Mouse (Mus musculus) c-Kit-positive CD71-negative TER-119-negative erythroid progenitor cells, embryonic 14.5 days (primary cell): ENCODE data around the gene Cel.
"Not testable (repeated sequence)": the region's sequence is repeated elsewhere in the genome, so short reads cannot be mapped to it uniquely, and the experiment has no call there.

Experiments used
- DNase-seq: peaks from one replicate; pipeline ENCODE4 v3.0.0-alpha.2; 2013; ENCODE audit warnings: low read depth

Cel gene

DNA sequence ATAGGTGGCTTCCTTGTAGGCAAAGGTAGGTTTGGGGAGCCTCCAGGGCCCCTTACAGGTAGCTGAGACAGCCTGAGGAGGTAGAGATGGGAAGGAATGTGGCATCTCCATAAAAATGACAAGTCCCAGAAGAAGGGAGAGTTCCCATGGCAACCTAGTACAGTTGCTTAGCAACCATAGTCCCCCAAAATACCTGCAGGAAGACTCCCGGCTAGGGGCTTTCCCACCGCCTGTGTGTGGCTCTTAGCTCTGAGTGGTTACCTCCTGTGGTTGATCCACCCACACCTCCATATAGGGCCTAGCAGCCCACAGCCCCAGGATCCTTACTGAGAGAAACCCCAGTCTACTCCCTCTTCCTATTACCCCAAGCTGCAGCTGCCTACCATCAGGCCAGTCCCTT is 45.0 kb downstream of the Cel start:
- no peak for DNase-seq

DNA sequence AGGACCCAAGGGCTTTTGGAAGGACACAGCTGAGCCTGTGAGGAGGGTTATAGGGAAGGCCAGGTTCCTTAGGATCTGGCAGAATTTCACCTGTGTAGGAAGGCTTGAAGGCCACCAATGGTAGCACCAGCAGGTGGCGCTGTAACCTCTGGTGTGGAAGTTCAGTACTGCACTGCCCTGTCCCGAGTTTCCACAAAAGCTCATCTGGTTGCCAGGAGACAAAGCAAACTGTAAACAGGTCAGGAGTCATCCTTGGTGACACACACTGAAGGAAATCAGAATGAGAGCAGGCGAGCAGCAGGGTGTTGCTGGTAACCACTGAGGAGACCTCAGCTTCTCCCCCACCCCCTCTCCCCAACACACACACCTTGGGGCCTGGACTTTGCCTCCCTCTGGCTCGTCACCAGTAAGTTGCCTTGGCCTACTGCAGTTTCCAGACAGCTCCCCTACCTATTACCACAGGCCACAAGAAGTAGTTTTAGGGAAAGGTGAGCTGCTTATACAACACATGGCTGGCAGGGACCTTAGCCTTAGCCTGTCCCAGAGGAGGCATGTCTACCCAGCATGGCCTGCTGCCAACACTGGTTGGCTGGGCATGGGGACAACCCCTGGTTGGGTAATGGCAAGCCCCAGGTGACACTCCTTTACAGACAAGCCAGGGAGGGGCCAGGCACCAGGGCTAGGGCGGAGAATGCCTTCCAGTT is 45.8 kb downstream of the Cel start:
- peak; percentile 92 for DNase-seq

DNA sequence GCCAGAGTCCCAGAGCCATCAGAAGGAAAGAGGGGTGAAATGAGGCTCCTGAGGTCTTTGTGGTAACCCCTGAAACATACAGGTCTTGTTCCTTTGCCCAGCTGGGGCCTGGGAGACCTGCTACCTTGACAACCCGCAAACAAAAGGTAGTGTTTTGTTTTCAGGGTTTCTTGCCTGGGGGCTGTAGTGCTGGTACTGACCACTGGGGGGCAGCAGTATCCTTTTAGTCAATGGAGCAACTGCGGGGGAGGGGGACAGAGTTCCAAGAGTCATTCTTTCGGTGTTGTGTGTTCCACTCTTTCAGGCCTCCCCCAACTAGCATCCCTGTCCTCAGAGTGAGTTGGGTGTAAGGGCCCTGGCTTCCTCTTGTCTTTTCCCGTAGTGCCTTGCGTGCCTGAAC is 48.7 kb downstream of the Cel start:
- DNase-seq = peak; percentile 90

DNA sequence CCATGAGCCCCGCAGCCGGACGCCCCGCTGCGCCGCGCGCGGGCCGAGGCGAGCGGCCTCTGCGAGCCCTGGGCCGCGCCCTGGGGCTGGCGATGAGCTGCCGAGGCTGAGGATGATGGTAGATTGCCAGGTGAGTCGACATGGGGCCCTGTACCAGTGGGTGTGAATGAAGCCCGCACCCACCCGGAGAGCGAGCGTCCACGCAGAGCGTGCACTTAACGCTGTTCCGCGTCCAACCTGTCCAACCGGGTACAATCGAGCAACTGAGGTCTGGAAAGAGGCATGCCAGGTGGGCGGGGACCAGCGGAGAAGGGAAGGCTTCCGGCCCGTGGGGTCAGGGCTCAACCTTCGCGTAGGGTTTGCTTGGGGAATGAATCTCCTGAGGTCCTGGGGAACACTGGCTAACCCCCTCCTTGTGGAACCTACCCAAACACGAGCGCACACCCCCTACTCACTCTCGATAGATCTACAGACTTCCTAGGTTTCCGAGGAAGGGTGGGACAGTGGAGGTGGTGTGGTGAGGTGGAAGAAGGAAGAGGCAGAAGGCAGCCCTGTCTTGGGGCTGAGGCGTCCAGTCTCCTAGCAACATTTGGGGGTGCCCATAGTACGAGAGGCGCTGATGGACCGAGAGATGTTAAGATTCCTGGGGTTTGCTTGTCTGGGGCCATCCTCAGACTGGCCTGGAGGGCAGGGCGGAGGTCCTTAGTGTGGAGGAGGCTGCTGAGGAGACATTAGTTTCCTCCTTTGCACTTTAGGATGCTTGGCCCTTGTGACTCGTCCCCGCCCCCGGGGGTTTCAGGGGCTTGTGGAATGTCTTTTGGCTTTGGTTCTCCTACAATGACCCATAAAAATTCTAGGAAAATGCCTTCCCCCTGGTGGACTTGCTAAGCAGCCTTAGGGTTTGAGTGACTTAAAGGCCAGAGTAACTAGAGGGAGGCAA is 49.5 kb downstream of the Cel start:
- DNase-seq = no peak

DNA sequence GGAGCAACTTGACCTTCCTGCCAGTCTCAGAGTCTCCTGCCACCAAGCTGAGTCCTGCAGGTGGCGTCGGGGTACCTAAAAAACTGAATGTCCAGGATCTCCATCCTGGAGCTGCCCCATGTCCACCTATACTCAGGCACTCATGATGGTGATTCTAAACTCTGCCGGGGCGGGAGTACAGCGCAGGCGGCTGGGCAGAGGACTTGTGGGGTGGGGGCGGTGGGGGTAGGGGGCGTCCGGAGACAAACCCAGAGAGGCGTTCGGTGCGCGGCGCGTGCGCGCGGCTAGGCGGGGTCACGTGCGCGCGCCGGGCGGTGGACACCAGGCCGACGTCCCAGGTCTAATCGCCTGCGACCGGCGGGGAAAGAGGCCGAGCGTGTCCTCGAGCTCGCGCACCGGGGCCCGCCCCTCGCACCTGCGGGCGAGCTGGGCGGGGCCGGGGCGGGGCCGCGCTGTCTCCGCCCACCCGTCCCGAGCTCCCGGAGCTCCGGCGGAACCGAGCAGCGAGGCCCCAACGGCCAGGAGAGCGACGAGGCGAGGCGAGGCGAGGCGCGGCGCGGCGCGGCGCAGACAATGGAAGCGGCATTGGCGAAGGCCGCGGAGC is 50.3 kb downstream of the Cel start, which contains the start of gene Ralgds:
TSS of gene Ralgds (plus strand) at position 328 of the 604 bp plus-strand sequence.
- no peak for DNase-seq

DNA sequence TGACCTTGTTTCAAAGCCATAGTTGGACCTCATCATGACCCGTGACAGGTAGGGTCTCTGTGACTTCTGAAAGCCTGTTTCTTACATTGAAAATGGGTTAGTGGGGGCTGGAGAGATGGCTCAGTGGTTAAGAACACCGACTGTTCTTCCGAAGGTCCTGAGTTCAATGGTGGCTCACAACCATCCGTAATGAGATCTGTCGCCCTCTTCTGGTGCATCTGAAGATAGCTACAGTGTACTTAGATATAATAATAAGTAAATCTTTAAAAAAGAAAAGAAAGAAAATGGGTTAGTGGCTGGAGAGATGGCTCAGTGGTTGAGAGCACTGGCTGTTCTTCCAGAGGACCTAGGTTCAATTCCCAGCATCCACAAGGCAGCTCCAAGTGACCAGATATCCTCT is 51.6 kb downstream of the Cel start:
- DNase-seq = not testable (repeated sequence)

DNA sequence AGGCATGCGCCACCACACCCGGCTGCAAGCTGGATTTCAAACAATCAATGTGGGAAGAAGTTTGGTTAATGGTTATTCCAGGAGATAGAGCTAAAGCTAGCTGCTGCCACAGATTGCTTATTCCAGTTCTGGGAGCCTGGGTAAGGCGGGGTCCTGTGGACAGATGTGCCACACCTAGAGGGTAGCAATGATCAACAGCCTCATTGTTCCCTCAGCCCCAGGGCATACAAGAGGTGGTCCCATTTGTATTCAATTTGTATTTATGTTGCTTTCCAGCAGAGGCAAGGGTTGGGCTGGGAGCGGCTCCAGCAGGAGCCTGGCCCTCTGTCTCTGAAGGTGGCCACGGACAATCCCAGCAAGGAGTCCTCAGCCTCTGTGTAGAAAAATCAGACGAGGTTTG is 56.9 kb downstream of the Cel start:
- no peak for DNase-seq

DNA sequence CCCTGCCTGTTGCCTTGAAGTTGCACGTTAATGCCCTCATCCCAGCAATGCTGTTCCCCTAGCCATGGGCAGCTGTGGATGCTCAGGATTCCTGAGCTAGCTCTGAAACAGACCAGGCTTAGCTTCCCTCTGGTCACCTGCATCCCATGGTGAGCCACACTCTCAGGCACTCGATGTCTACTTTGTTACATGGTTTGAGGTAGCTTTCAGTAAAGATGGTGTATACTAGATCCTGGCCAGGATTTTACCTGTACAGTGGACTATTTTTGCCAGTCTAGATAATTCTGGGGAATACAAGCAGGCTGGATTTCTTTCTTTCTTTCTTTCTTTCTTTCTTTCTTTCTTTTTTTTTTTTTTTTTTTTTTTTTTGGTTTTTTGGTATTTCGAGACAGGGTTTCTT is 57.4 kb downstream of the Cel start, which contains the start of gene Gm10134:
TSS of gene Gm10134 (plus strand) at position 301 of the 400 bp plus-strand sequence.
- DNase-seq = no peak
